Mouse (Mus musculus) lung, embryonic 16.5 days (tissue): ENCODE measurements at regions not wholly inside any gene's neighbourhood (a gene's known extent, or its start where the extent isn't known, plus 50 kb on each side); places are given as distances from the start of the nearest gene placed in this dataset.

Source experiments
- ATAC-seq: fragments of 200-750 bp; cut with Nextera tagmentation; 2 replicates; pipeline ENCODE4 v1.8.0; 2017; ENCODE audit warnings: low read depth, mild to moderate bottlenecking, moderate library complexity
- H3K27ac ChIP-seq: fragments of 300-500 bp; sonication (generic); 2 replicates; pipeline ENCODE4 v1.5.1; 2014; ENCODE audit warnings: mild to moderate bottlenecking, control low read depth, low read length
- H3K27me3 ChIP-seq: fragments of 300-500 bp; sonication (generic); 2 replicates; pipeline ENCODE4 v1.6.1; 2014; ENCODE audit warnings: low read depth, low read length, mixed read lengths; ENCODE audit not compliant: control insufficient read depth, insufficient read depth
- H3K36me3 ChIP-seq: fragments of 300-500 bp; sonication (generic); 2 replicates; pipeline ENCODE4 v1.6.1; 2014; ENCODE audit warnings: low read length; ENCODE audit not compliant: control insufficient read depth, insufficient read depth
- H3K4me1 ChIP-seq: fragments of 300-500 bp; sonication (generic); replicated peaks from 2 replicates; pipeline ENCODE4 v1.6.1; 2014; ENCODE audit warnings: low read length, mixed read lengths; ENCODE audit not compliant: control insufficient read depth, insufficient read depth
- H3K4me2 ChIP-seq: fragments of 300-500 bp; sonication (generic); 2 replicates; pipeline ENCODE4 v1.6.1; 2014; ENCODE audit warnings: low read depth, low read length, control low read depth
- H3K4me3 ChIP-seq: fragments of 300-500 bp; sonication (generic); 2 replicates; pipeline ENCODE4 v1.5.1; 2014; ENCODE audit warnings: mild to moderate bottlenecking, low read length, control low read depth
- H3K9ac ChIP-seq: fragments of 300-500 bp; sonication (generic); 2 replicates; pipeline ENCODE4 v1.6.1; 2014; ENCODE audit warnings: low read length, control low read depth
- H3K9me3 ChIP-seq: fragments of 300-500 bp; sonication (generic); 2 replicates; pipeline ENCODE4 v1.6.1; 2016; ENCODE audit warnings: low read length; ENCODE audit not compliant: control insufficient read depth
- WGBS: fragments of 180-500 bp; shearing (Covaris S2); extraction: QIAGEN DNeasy Blood & Tissue Kit; methylation state at CpG from one replicate; pipeline ENCODE4 v1.1.7; 2014; 5-methylcytosine and 5-hydroxymethylcytosine counted together

- Histone ChIP-seq H3K36me3 (no peaks in the 10 kb centered on the region), H3K9ac (no peak overlapping the region), H3K27ac (no peak overlapping the region), H3K4me2 (no peak overlapping the region), H3K4me1 (no peaks in the 10 kb centered on the region), H3K4me3 (no peak overlapping the region), H3K9me3 (no peaks in the 10 kb centered on the region), H3K27me3 (no peaks in the 10 kb centered on the region)
- no peak for ATAC-seq
- 51% methylated on average over 7 of the region's 7 CpGs for WGBS
Measured at GRCm38 (mm10) chr1:63977956-63978355, 144.1 kb downstream of the Klf7 start.

GRCm38 (mm10) chr1:63977302-63977888, 144.7 kb downstream of the Klf7 start:
- no peaks in the 10 kb centered on the region for H3K4me1 ChIP-seq
- ATAC-seq: no peak
- WGBS: 82% methylated on average over 4 of the region's 4 CpGs
- no peaks in the 10 kb centered on the region for H3K9me3 ChIP-seq
- no peak overlapping the region for H3K9ac ChIP-seq
- no peak overlapping the region for H3K4me3 ChIP-seq
- no peaks in the 10 kb centered on the region for H3K36me3 ChIP-seq
- no peak overlapping the region for H3K4me2 ChIP-seq
- no peak overlapping the region for H3K27ac ChIP-seq
- H3K27me3 ChIP-seq: no peaks in the 10 kb centered on the region

- Histone ChIP-seq H3K4me3 (no peak overlapping the region), H3K36me3 (no peaks in the 10 kb centered on the region), H3K9ac (no peak overlapping the region), H3K4me2 (no peak overlapping the region), H3K27me3 (no peaks in the 10 kb centered on the region), H3K9me3 (no peaks in the 10 kb centered on the region), H3K4me1 (no peaks in the 10 kb centered on the region), H3K27ac (no peak overlapping the region)
- 43% methylated on average over 4 of the region's 4 CpGs for WGBS
- no peak for ATAC-seq
Measured at GRCm38 (mm10) chr1:63976862-63977261, 145.2 kb downstream of the Klf7 start.

- Histone ChIP-seq H3K36me3 (no peaks in the 10 kb centered on the region), H3K27me3 (no peaks in the 10 kb centered on the region), H3K4me2 (no peak overlapping the region), H3K9me3 (no peaks in the 10 kb centered on the region), H3K27ac (no peak overlapping the region), H3K4me1 (no peaks in the 10 kb centered on the region), H3K4me3 (no peak overlapping the region), H3K9ac (no peak overlapping the region)
- no peak for ATAC-seq
- 77% methylated on average over 11 of the region's 11 CpGs for WGBS
Measured at GRCm38 (mm10) chr1:63967849-63968248, 154.2 kb downstream of the Klf7 start.

GRCm38 (mm10) chr1:63965446-63965845, 156.6 kb downstream of the Klf7 start:
- Histone ChIP-seq H3K27me3 (no peaks in the 10 kb centered on the region), H3K36me3 (no peaks in the 10 kb centered on the region), H3K9me3 (no peaks in the 10 kb centered on the region), H3K4me2 (no peak overlapping the region), H3K9ac (no peak overlapping the region), H3K4me3 (no peak overlapping the region), H3K27ac (no peak overlapping the region), H3K4me1 (no peaks in the 10 kb centered on the region)
- ATAC-seq: no peak

GRCm38 (mm10) chr1:63964519-63964918, 157.6 kb downstream of the Klf7 start:
- Histone ChIP-seq H3K36me3 (no peaks in the 10 kb centered on the region), H3K4me2 (no peak overlapping the region), H3K9me3 (no peaks in the 10 kb centered on the region), H3K9ac (no peak overlapping the region), H3K27ac (no peak overlapping the region), H3K4me3 (no peak overlapping the region), H3K4me1 (no peaks in the 10 kb centered on the region), H3K27me3 (no peaks in the 10 kb centered on the region)
- WGBS: 46% methylated on average over 1 of the region's 1 CpGs
- ATAC-seq: peak; percentile 47; the same call in 1 of the 2 replicates

- H3K27ac ChIP-seq: no peak overlapping the region
- peaks cover 5% of the 10 kb centered on the region; the same call in 1 of the 2 replicates for H3K4me1 ChIP-seq
- H3K36me3 ChIP-seq: no peaks in the 10 kb centered on the region
- no peaks in the 10 kb centered on the region for H3K27me3 ChIP-seq
- no peak overlapping the region for H3K4me3 ChIP-seq
- no peaks in the 10 kb centered on the region for H3K9me3 ChIP-seq
- no peak overlapping the region for H3K9ac ChIP-seq
- WGBS: 89% methylated on average over 4 of the region's 4 CpGs
- ATAC-seq: no peak
- H3K4me2 ChIP-seq: no peak overlapping the region
Measured at GRCm38 (mm10) chr1:63955701-63956355, 166.3 kb downstream of the Klf7 start.

- no peak overlapping the region for H3K9ac ChIP-seq
- WGBS: 90% methylated on average over 6 of the region's 6 CpGs
- no peak overlapping the region for H3K4me3 ChIP-seq
- no peaks in the 10 kb centered on the region for H3K27me3 ChIP-seq
- H3K27ac ChIP-seq: no peak overlapping the region
- peaks cover 5% of the 10 kb centered on the region; the same call in 1 of the 2 replicates for H3K4me1 ChIP-seq
- no peak overlapping the region for H3K4me2 ChIP-seq
- no peaks in the 10 kb centered on the region for H3K9me3 ChIP-seq
- no peak for ATAC-seq
- no peaks in the 10 kb centered on the region for H3K36me3 ChIP-seq
Measured at GRCm38 (mm10) chr1:63954876-63955513, 167.1 kb downstream of the Klf7 start.

- WGBS: 46% methylated on average over 2 of the region's 2 CpGs
- H3K4me2 ChIP-seq: no peak overlapping the region
- H3K27me3 ChIP-seq: no peaks in the 10 kb centered on the region
- no peak overlapping the region for H3K4me3 ChIP-seq
- no peak overlapping the region for H3K27ac ChIP-seq
- ATAC-seq: peak; percentile 45; the same call in 1 of the 2 replicates
- H3K36me3 ChIP-seq: no peaks in the 10 kb centered on the region
- peaks cover 5% of the 10 kb centered on the region; the same call in 1 of the 2 replicates for H3K4me1 ChIP-seq
- no peaks in the 10 kb centered on the region for H3K9me3 ChIP-seq
- H3K9ac ChIP-seq: no peak overlapping the region
Measured at GRCm38 (mm10) chr1:63954172-63954571, 167.9 kb downstream of the Klf7 start.
